Mouse (Mus musculus): Measurements from ENCODE around the gene Speer4e. TPM values are rescaled to one million over a fixed set of nuclear protein-coding genes. Genes with fewer than 3 reads are reported as not detected.
"Not testable (repeated sequence)": the region's sequence is repeated elsewhere in the genome, so short reads cannot be mapped to it uniquely, and the experiment has no call there.

Speer4e gene
- polyA plus RNA-seq, 1 experiment from 2014 or later = not detected

GRCm38 (mm10) chr5:14927047-14927446, 11.2 kb downstream of the Speer4e start:
- not testable (repeated sequence) for ATAC-seq (ENCODE audit: low read depth)

GRCm38 (mm10) chr5:14914799-14915198, 23.4 kb downstream of the Speer4e start, which contains the start of gene Gm9758:
TSS of gene Gm9758 (minus strand) at chr5:14914899.
- not testable (repeated sequence) for H3K27me3 ChIP-seq (replicated peaks; ENCODE audit: control insufficient read depth, insufficient read depth, low read length); DNase-seq (ENCODE audit: low spot score)
- WGBS = 61% methylated on average over 1 of the region's 1 CpGs

More at GRCm38 (mm10) chr5:14927047-14927446, 11.2 kb downstream of the Speer4e start:
- not testable (repeated sequence) for H3K4me3 ChIP-seq (ENCODE audit: low read depth, low read length); DNase-seq (ENCODE audit: low spot score); H3K27me3 ChIP-seq (replicated peaks; ENCODE audit: control insufficient read depth, insufficient read depth, low read length); H3K9me3 ChIP-seq (ENCODE audit: control insufficient read depth, low read length); H3K9ac ChIP-seq (ENCODE audit: low read depth, low read length); H3K36me3 ChIP-seq (ENCODE audit: control insufficient read depth, insufficient read depth, low read length); H3K27ac ChIP-seq (replicated peaks; ENCODE audit: low read depth, low read length); H3K4me2 ChIP-seq (ENCODE audit: low read depth, low read length); H3K4me1 ChIP-seq (ENCODE audit: control insufficient read depth, insufficient read depth, low read length)
- 31% methylated on average over 4 of the region's 4 CpGs for WGBS

GRCm38 (mm10) chr5:14914361-14914760, 23.9 kb downstream of the Speer4e start:
- not testable (repeated sequence) for DNase-seq (ENCODE audit: low spot score); ATAC-seq (ENCODE audit: low read depth); H3K27ac ChIP-seq (replicated peaks; ENCODE audit: low read depth, low read length); H3K4me3 ChIP-seq (ENCODE audit: low read depth, low read length); H3K36me3 ChIP-seq (ENCODE audit: control insufficient read depth, insufficient read depth, low read length); H3K9me3 ChIP-seq (ENCODE audit: control insufficient read depth, low read length); H3K9ac ChIP-seq (ENCODE audit: low read depth, low read length); H3K4me1 ChIP-seq (ENCODE audit: control insufficient read depth, insufficient read depth, low read length); H3K27me3 ChIP-seq (replicated peaks; ENCODE audit: control insufficient read depth, insufficient read depth, low read length); H3K4me2 ChIP-seq (ENCODE audit: low read depth, low read length)
- 67% methylated on average over 2 of the region's 3 CpGs for WGBS

More at GRCm38 (mm10) chr5:14914799-14915198, 23.4 kb downstream of the Speer4e start, which contains the start of gene Gm9758:
- not testable (repeated sequence) for H3K4me2 ChIP-seq (ENCODE audit: low read depth, low read length); H3K9me3 ChIP-seq (ENCODE audit: control insufficient read depth, low read length); H3K4me3 ChIP-seq (ENCODE audit: low read depth, low read length); H3K36me3 ChIP-seq (ENCODE audit: control insufficient read depth, insufficient read depth, low read length); H3K4me1 ChIP-seq (ENCODE audit: control insufficient read depth, insufficient read depth, low read length); ATAC-seq (ENCODE audit: low read depth); H3K27ac ChIP-seq (replicated peaks; ENCODE audit: low read depth, low read length); H3K9ac ChIP-seq (ENCODE audit: low read depth, low read length)

- not testable (repeated sequence) for H3K9me3 ChIP-seq (ENCODE audit: control insufficient read depth, low read length); H3K4me2 ChIP-seq (ENCODE audit: low read depth, low read length); H3K9ac ChIP-seq (ENCODE audit: low read depth, low read length); H3K4me1 ChIP-seq (ENCODE audit: control insufficient read depth, insufficient read depth, low read length); H3K27me3 ChIP-seq (replicated peaks; ENCODE audit: control insufficient read depth, insufficient read depth, low read length); H3K4me3 ChIP-seq (ENCODE audit: low read depth, low read length); H3K27ac ChIP-seq (replicated peaks; ENCODE audit: low read depth, low read length); H3K36me3 ChIP-seq (ENCODE audit: control insufficient read depth, insufficient read depth, low read length); ATAC-seq (ENCODE audit: low read depth); DNase-seq (ENCODE audit: low spot score)
- 18% methylated on average over 3 of the region's 3 CpGs for WGBS
Measured at GRCm38 (mm10) chr5:14903539-14903938, 34.7 kb downstream of the Speer4e start.

GRCm38 (mm10) chr5:14892242-14892641, 46.0 kb downstream of the Speer4e start:
- no peaks in the 10 kb centered on the region for H3K27me3 ChIP-seq (replicated peaks; ENCODE audit: control insufficient read depth, insufficient read depth, low read length)
- no peak overlapping the region for H3K4me2 ChIP-seq (ENCODE audit: low read depth, low read length)
- H3K36me3 ChIP-seq (ENCODE audit: control insufficient read depth, insufficient read depth, low read length) = no peaks in the 10 kb centered on the region
- no peaks in the 10 kb centered on the region for H3K4me1 ChIP-seq (ENCODE audit: control insufficient read depth, insufficient read depth, low read length)
- WGBS = 76% methylated on average over 3 of the region's 3 CpGs
- no peaks in the 10 kb centered on the region for H3K9me3 ChIP-seq (ENCODE audit: control insufficient read depth, low read length)
- ATAC-seq (ENCODE audit: low read depth) = no peak
- no peak overlapping the region for H3K27ac ChIP-seq (replicated peaks; ENCODE audit: low read depth, low read length)
- H3K4me3 ChIP-seq (ENCODE audit: low read depth, low read length) = no peak overlapping the region
- H3K9ac ChIP-seq (ENCODE audit: low read depth, low read length) = no peak overlapping the region
- no peak for DNase-seq (ENCODE audit: low spot score)

- H3K9ac ChIP-seq (ENCODE audit: low read depth, low read length); DNase-seq (ENCODE audit: low spot score); ATAC-seq (ENCODE audit: low read depth); H3K27ac ChIP-seq (replicated peaks; ENCODE audit: low read depth, low read length); H3K36me3 ChIP-seq (ENCODE audit: control insufficient read depth, insufficient read depth, low read length); H3K4me2 ChIP-seq (ENCODE audit: low read depth, low read length); H3K4me1 ChIP-seq (ENCODE audit: control insufficient read depth, insufficient read depth, low read length); H3K9me3 ChIP-seq (ENCODE audit: control insufficient read depth, low read length); H3K27me3 ChIP-seq (replicated peaks; ENCODE audit: control insufficient read depth, insufficient read depth, low read length); H3K4me3 ChIP-seq (ENCODE audit: low read depth, low read length): not testable (repeated sequence)
- 70% methylated on average over 2 of the region's 2 CpGs for WGBS
Measured at GRCm38 (mm10) chr5:14885291-14885690, 52.9 kb downstream of the Speer4e start.

Other genes starting within 250 kb of the Speer4e start
- not detected in 2 replicates for gene Gm9758, start 23.5 kb downstream of the Speer4e start, polyA plus RNA-seq (2014; fragmentation: Nextera tagmentation; extraction: Ambion mirVana)
- gene Gm10354, start 40.5 kb upstream of the Speer4e start, polyA plus RNA-seq (2014; fragmentation: Nextera tagmentation; extraction: Ambion mirVana) = not detected in 2 replicates
- gene Gm17019, start 94.6 kb upstream of the Speer4e start, polyA plus RNA-seq (2014; fragmentation: Nextera tagmentation; extraction: Ambion mirVana) = not detected in 2 replicates